Mouse (Mus musculus): ENCODE data around the gene Higd1a. TPM values are rescaled to one million over a fixed set of nuclear protein-coding genes. Genes with fewer than 3 reads are reported as not detected.

The Higd1a gene
- polyA plus RNA-seq, 1 experiment: 45.9 TPM

- H3K4me3 ChIP-seq (ENCODE audit: insufficient read depth, low read length): no peak overlapping the region
- TF ChIP-seq POLR2A (IDR thresholded peaks at IDR 0.05; ENCODE audit: borderline replicate concordance, low read depth, low read length) (no peak), CTCF (IDR thresholded peaks at IDR 0.05; ENCODE audit: low read depth, low read length) (no peak)
- no peak overlapping the region for H3K27ac ChIP-seq (ENCODE audit: insufficient read depth, low read depth, low read length)
- H3K4me1 ChIP-seq (ENCODE audit: control insufficient read depth, insufficient read depth, low read length): no peaks in the 10 kb centered on the region
These were observed 23.9 kb upstream of the Higd1a start for GRCm38 (mm10) chr9:121882015-121882457.

DNA sequence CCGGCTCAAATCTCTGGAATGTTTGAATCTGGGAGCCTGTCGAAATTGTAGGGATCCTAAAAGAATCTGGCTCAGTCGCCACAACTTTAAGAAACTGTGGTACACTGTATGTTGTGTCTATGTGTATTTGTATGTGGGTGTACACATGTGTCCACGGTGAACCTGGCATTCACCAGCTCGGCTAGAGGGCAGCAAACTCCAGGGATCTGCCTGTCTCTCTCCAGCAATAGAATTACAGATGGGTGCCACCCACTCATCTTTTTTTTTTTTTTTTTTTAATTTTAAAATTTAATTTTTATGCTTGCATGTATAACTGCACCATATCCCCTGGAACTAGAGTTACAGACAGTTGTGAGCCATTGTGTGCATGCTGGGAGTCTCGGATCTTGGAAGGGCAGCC, 23.1 kb upstream of the Higd1a start:
- TF ChIP-seq CTCF (IDR thresholded peaks at IDR 0.05; ENCODE audit: low read depth, low read length) (no peak), POLR2A (IDR thresholded peaks at IDR 0.05; ENCODE audit: borderline replicate concordance, low read depth, low read length) (no peak)
- Histone ChIP-seq H3K4me1 (ENCODE audit: control insufficient read depth, insufficient read depth, low read length) (no peaks in the 10 kb centered on the region), H3K27ac (ENCODE audit: insufficient read depth, low read depth, low read length) (no peak overlapping the region), H3K4me3 (ENCODE audit: insufficient read depth, low read length) (no peak overlapping the region)

DNA sequence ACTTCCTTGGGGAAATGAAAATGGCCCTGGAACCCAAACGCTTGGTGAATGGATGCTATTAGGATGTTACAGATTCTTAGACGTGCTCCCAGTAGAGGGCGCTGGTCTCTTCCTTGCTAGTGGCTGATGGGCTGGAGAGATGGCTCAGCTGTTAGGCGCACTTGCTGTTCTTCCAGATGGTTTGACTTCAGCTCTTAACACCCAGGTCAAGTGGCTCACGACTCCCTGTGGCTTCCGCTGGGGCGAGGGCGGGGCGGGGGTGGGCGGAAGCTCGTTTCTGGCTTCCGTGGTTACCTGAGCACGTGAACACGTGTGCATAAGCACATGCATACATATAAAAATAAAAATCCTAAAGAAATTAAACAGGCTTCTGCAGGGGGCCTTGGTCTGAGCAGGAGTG, 22.7 kb upstream of the Higd1a start:
- Histone ChIP-seq H3K4me1 (ENCODE audit: control insufficient read depth, insufficient read depth, low read length) (no peaks in the 10 kb centered on the region), H3K4me3 (ENCODE audit: insufficient read depth, low read length) (no peak overlapping the region), H3K27ac (ENCODE audit: insufficient read depth, low read depth, low read length) (no peak overlapping the region)
- TF ChIP-seq CTCF (IDR thresholded peaks at IDR 0.05; ENCODE audit: low read depth, low read length): peak; percentile 62
- TF ChIP-seq POLR2A (IDR thresholded peaks at IDR 0.05; ENCODE audit: borderline replicate concordance, low read depth, low read length): no peak

DNA sequence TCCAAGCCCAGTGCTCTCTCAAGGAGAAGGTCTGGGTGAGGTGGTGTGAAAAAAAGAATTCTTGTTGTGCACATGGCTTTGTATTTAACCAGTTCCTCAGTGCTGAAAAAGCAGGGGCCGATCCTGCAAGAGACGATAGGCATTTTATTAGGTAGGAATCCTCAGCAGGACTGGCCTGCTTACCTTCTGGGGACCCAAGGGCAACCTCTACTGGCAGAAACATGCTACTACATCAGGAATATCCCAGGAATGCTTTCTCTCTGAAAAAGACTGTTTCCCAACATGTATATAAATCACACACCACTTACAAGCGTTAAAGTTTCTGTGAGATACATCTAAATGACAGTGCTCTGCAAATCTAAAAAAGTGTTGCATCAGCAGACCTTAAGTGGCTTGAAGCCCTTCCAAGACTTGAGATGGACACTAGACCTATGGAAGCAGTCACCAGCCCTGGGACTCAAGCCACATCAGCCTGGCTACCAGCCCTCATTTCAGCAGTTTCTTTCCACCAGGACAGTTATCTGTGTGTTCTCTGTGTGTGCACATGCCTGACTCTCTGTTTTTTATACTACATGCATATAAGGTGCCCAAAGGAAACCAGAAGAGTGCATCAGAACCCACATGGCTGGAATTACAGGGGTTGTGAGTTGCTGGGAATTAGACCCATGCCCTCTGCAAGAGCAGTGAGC, 19.0 kb upstream of the Higd1a start:
- no peak overlapping the region for H3K27ac ChIP-seq (ENCODE audit: insufficient read depth, low read depth, low read length)
- H3K4me3 ChIP-seq (ENCODE audit: insufficient read depth, low read length): no peak overlapping the region
- H3K4me1 ChIP-seq (ENCODE audit: control insufficient read depth, insufficient read depth, low read length): no peaks in the 10 kb centered on the region
- TF ChIP-seq POLR2A (IDR thresholded peaks at IDR 0.05; ENCODE audit: borderline replicate concordance, low read depth, low read length) (no peak), CTCF (IDR thresholded peaks at IDR 0.05; ENCODE audit: low read depth, low read length) (0 out of 2 replicates have a peak, but pooled peaks have one; percentile 28)

GRCm38 (mm10) chr9:121873578-121873977, 15.4 kb upstream of the Higd1a start:
- Histone ChIP-seq H3K4me1 (ENCODE audit: control insufficient read depth, insufficient read depth, low read length) (no peaks in the 10 kb centered on the region), H3K27ac (ENCODE audit: insufficient read depth, low read depth, low read length) (no peak overlapping the region), H3K4me3 (ENCODE audit: insufficient read depth, low read length) (no peak overlapping the region)
- TF ChIP-seq POLR2A (IDR thresholded peaks at IDR 0.05; ENCODE audit: borderline replicate concordance, low read depth, low read length) (no peak), CTCF (IDR thresholded peaks at IDR 0.05; ENCODE audit: low read depth, low read length) (no peak)

DNA sequence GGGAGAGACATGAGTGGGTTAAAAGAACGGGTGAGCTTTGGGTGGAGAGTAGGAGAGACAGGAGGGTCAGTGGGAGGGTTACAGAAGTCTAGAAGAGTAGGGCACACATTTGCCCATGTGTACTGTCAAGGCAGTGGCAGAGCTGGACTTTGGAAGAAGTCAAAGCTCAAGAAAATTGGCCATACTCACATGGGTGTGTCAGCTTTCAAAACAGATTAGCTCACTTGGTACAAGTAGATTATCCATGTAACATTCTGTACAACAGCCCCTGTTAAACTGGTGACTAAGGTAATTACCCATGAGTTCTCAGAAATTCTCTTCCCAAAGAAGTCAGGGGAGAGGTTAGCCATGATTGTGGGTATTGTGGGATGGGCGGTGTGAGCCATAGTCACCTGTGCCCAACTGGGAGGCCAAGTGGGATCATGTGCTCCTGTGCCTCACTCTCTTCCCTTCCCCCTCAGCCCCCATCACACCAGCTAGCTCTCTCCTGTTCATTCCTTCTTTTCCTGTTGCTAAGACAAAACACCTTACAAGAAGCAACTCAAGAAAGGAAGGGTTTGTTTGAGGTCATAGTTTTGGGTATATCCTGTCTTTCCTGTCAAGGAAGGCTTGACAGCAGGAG, 14.0 kb upstream of the Higd1a start:
- Histone ChIP-seq H3K4me1 (ENCODE audit: control insufficient read depth, insufficient read depth, low read length) (no peaks in the 10 kb centered on the region), H3K27ac (ENCODE audit: insufficient read depth, low read depth, low read length) (no peak overlapping the region)
- TF ChIP-seq CTCF (IDR thresholded peaks at IDR 0.05; ENCODE audit: low read depth, low read length): no peak
- no peak for TF ChIP-seq POLR2A (IDR thresholded peaks at IDR 0.05; ENCODE audit: borderline replicate concordance, low read depth, low read length)

GRCm38 (mm10) chr9:121869973-121870515, 11.9 kb upstream of the Higd1a start:
- no peak overlapping the region for H3K4me3 ChIP-seq (ENCODE audit: insufficient read depth, low read length)
- no peaks in the 10 kb centered on the region for H3K4me1 ChIP-seq (ENCODE audit: control insufficient read depth, insufficient read depth, low read length)
- TF ChIP-seq POLR2A (IDR thresholded peaks at IDR 0.05; ENCODE audit: borderline replicate concordance, low read depth, low read length) (no peak), CTCF (IDR thresholded peaks at IDR 0.05; ENCODE audit: low read depth, low read length) (no peak)
- H3K27ac ChIP-seq (ENCODE audit: insufficient read depth, low read depth, low read length): no peak overlapping the region

More for the DNA sequence above, 14.0 kb upstream of the Higd1a start:
- H3K4me3 ChIP-seq (ENCODE audit: insufficient read depth, low read length): no peak overlapping the region

DNA sequence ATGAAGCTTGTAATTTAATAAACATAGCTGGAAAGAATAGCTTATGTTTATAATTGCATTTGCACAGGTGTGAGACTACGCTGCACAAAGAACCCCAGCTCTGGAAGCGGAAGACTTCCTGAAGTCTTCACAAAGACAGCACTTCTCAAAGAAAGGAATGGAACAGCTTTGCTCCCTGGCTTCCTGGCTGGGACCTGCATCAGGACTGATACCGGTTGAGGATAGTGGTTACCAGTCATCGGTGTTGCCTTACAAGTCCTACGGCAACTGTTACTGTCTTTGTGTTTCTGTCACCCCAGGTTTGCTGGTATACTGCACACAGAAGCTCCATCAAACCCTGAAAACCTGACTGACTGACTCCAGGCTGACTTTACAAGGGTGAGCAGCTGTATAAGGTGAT, 11.3 kb upstream of the Higd1a start:
- H3K4me1 ChIP-seq (ENCODE audit: control insufficient read depth, insufficient read depth, low read length): no peaks in the 10 kb centered on the region
- no peak overlapping the region for H3K27ac ChIP-seq (ENCODE audit: insufficient read depth, low read depth, low read length)
- no peak for TF ChIP-seq CTCF (IDR thresholded peaks at IDR 0.05; ENCODE audit: low read depth, low read length)
- no peak for TF ChIP-seq POLR2A (IDR thresholded peaks at IDR 0.05; ENCODE audit: borderline replicate concordance, low read depth, low read length)
- no peak overlapping the region for H3K4me3 ChIP-seq (ENCODE audit: insufficient read depth, low read length)

- Histone ChIP-seq H3K27ac (ENCODE audit: insufficient read depth, low read depth, low read length) (no peak overlapping the region), H3K4me3 (ENCODE audit: insufficient read depth, low read length) (no peak overlapping the region), H3K4me1 (ENCODE audit: control insufficient read depth, insufficient read depth, low read length) (no peaks in the 10 kb centered on the region)
- TF ChIP-seq CTCF (IDR thresholded peaks at IDR 0.05; ENCODE audit: low read depth, low read length) (no peak), POLR2A (IDR thresholded peaks at IDR 0.05; ENCODE audit: borderline replicate concordance, low read depth, low read length) (no peak)
These were observed 10.1 kb upstream of the Higd1a start for GRCm38 (mm10) chr9:121868236-121868635.

DNA sequence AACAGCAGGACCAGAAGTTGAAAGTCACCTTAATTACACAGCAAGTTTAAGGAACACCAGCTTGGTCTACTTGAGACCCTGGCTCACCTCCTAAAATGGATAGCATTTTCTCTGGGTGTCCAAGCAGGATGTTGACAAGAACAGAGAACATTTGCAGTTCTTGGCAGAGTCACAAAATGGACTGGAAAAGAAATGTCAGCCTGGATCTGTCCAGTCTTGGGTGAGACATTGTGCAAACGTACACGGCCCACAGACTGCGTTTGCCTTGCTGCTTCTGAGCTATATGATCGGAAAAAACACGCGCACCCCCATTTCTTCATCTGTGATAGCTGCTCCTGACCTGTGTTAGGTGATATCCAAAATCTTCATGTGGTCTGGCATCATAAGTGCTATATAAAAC, 9.5 kb upstream of the Higd1a start:
- Histone ChIP-seq H3K4me1 (ENCODE audit: control insufficient read depth, insufficient read depth, low read length) (no peaks in the 10 kb centered on the region), H3K27ac (ENCODE audit: insufficient read depth, low read depth, low read length) (no peak overlapping the region), H3K4me3 (ENCODE audit: insufficient read depth, low read length) (no peak overlapping the region)
- TF ChIP-seq POLR2A (IDR thresholded peaks at IDR 0.05; ENCODE audit: borderline replicate concordance, low read depth, low read length): no peak

Measured in bone marrow macrophage, adult 2 months (primary cell).